Mouse (Mus musculus): ENCODE data around the gene Atp2c1.

The Atp2c1 gene

GRCm38 (mm10) chr9:105366199-105366598 lies 160.9 kb downstream of the Atp2c1 start:
- WGBS, result 93% methylated on average over 4 of the region's 4 CpGs

- WGBS, result 60% methylated on average over 5 of the region's 5 CpGs
Observed at GRCm38 (mm10) chr9:105363520-105364231, 163.4 kb downstream of the Atp2c1 start.

- WGBS, result 84% methylated on average over 2 of the region's 2 CpGs
Observed at GRCm38 (mm10) chr9:105362181-105362580, 164.9 kb downstream of the Atp2c1 start.
